Mouse (Mus musculus) liver, embryonic 16.5 days (tissue): ENCODE results near the gene Olfr1388. TPM values are rescaled to one million over a fixed set of nuclear protein-coding genes. Genes with fewer than 3 reads are reported as not detected.
"Not testable (repeated sequence)": the region's sequence is repeated elsewhere in the genome, so short reads cannot be mapped to it uniquely, and the experiment has no call there.

Experiments
- ATAC-seq: fragments of 200-750 bp; cut with Nextera tagmentation; 2 replicates; pipeline ENCODE4 v1.8.0; 2017; ENCODE audit warnings: low read depth, mild to moderate bottlenecking, moderate number of reproducible peaks, moderate library complexity
- H3K27ac ChIP-seq: fragments of 300-500 bp; sonication (generic); 2 replicates; pipeline ENCODE4 v1.5.1; 2014; ENCODE audit warnings: mild to moderate bottlenecking, low read length
- H3K27me3 ChIP-seq: fragments of 300-500 bp; sonication (generic); 2 replicates; pipeline ENCODE4 v1.6.1; 2014; ENCODE audit warnings: low read depth, low read length, mixed read lengths; ENCODE audit not compliant: control insufficient read depth, insufficient read depth
- H3K36me3 ChIP-seq: fragments of 300-500 bp; sonication (generic); 2 replicates; pipeline ENCODE4 v1.6.1; 2014; ENCODE audit warnings: mild to moderate bottlenecking; ENCODE audit not compliant: control insufficient read depth, insufficient read depth
- H3K4me1 ChIP-seq: fragments of 300-500 bp; sonication (generic); 2 replicates; pipeline ENCODE4 v1.6.1; 2014; ENCODE audit warnings: low read depth, low read length, mixed read lengths; ENCODE audit not compliant: control insufficient read depth
- H3K4me2 ChIP-seq: fragments of 300-500 bp; sonication (generic); 2 replicates; pipeline ENCODE4 v1.6.1; 2014; ENCODE audit warnings: low read depth, low read length, mixed read lengths
- H3K4me3 ChIP-seq: fragments of 300-500 bp; sonication (generic); 2 replicates; pipeline ENCODE4 v1.5.1; 2014; ENCODE audit warnings: low read depth, mild to moderate bottlenecking, low read length
- H3K9ac ChIP-seq: fragments of 300-500 bp; sonication (generic); 2 replicates; pipeline ENCODE4 v1.6.1; 2014; ENCODE audit warnings: low read depth, low read length
- H3K9me3 ChIP-seq: fragments of 300-500 bp; sonication (generic); replicated peaks from 2 replicates; pipeline ENCODE4 v1.6.1; 2016; ENCODE audit warnings: low read length; ENCODE audit not compliant: control insufficient read depth
- WGBS: fragments of 180-500 bp; shearing (Covaris S2); extraction: QIAGEN DNeasy Blood & Tissue Kit; methylation state at CpG from one replicate; pipeline ENCODE4 v1.1.7; 2014; ENCODE audit not compliant: insufficient replicate concordance; 5-methylcytosine and 5-hydroxymethylcytosine counted together
- polyA plus RNA-seq: library from polyadenylated mRNA; unstranded; fragments of >200 nt; fragmentation: Nextera tagmentation; extraction: Ambion mirVana; gene quantifications from 2 replicates; pipeline ENCODE4 v1.2.1, GENCODE M21; 2015

Olfr1388 gene
- polyA plus RNA-seq, result 0.02 TPM in 1 of 2 replicates, not detected in the other

- 47% methylated on average over 3 of the region's 3 CpGs for WGBS
- Histone ChIP-seq H3K9ac (no peak within 1 kb of the TSS), H3K4me2 (no peak within 1 kb of the TSS), H3K4me3 (no peak within 1 kb of the TSS), H3K27ac (no peak within 1 kb of the TSS), H3K36me3 (no peaks in the 10 kb centered on the region), H3K4me1 (no peaks in the 10 kb centered on the region), H3K27me3 (no peaks in the 10 kb centered on the region), H3K9me3 (no peaks in the 10 kb centered on the region; the same call in 1 of the 2 replicates)
- ATAC-seq, result no peak
Measured at GRCm38 (mm10) chr11:49436411-49436810, at the start of gene Olfr1388. Gene Olfr1388, plus strand, starts transcription at chr11:49436624.

GRCm38 (mm10) chr11:49392707-49393106, 43.7 kb upstream of the Olfr1388 start:
- H3K36me3 ChIP-seq, H3K4me3 ChIP-seq, H3K4me1 ChIP-seq, H3K27me3 ChIP-seq, ATAC-seq, H3K4me2 ChIP-seq, H3K27ac ChIP-seq, H3K9ac ChIP-seq, H3K9me3 ChIP-seq: not testable (repeated sequence)
- WGBS, result 26% methylated on average over 1 of the region's 1 CpGs

DNA sequence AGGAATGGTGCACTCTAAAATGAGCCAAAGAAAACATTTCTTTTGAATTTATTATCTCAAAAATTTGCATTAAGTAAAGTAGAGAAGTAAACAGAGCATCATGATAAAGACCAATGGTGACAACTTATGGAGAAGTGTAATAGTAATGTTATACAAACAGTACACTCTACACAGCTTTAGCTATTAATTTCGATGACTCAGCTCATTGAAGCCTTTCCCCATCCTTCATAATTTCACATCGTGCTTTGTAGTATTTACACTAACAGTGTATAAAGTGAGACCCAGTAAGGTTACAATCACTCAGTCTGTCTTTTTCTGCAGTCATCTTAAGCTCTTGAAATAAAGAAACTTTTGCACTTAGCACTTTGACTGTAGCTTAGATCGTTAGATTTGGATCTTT, 29.6 kb upstream of the Olfr1388 start:
- H3K9ac ChIP-seq, result no peak overlapping the region
- no peaks in the 10 kb centered on the region for H3K36me3 ChIP-seq
- H3K27me3 ChIP-seq, result no peaks in the 10 kb centered on the region
- H3K27ac ChIP-seq, result no peak overlapping the region
- H3K4me2 ChIP-seq, result no peak overlapping the region
- no peaks in the 10 kb centered on the region for H3K4me1 ChIP-seq
- no peak overlapping the region for H3K4me3 ChIP-seq
- no peak for ATAC-seq
- 58% methylated on average over 3 of the region's 3 CpGs for WGBS
- H3K9me3 ChIP-seq, result no peaks in the 10 kb centered on the region

DNA sequence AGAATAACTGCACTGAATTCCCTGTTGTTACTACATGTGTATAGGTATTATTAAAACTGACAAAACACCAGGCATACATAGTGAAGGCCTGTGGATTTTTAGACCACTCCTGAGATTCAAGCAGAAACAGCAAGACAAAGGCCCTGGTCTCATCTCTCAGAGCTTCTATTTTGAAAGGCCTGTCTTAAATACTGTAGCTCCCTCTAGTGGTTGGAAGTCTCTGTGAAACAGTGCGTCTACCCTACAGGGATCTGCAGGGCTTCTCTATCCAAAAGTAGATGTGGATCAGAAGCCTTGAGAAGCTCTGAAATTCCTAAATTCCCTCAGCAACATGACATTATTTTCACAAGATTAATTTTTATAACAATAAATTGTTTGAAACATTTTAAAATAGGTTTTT, 25.9 kb upstream of the Olfr1388 start:
- ATAC-seq, result no peak
- Histone ChIP-seq H3K4me1 (no peaks in the 10 kb centered on the region), H3K27ac (no peak overlapping the region), H3K9me3 (no peaks in the 10 kb centered on the region), H3K4me3 (no peak overlapping the region), H3K9ac (no peak overlapping the region), H3K4me2 (no peak overlapping the region), H3K27me3 (no peaks in the 10 kb centered on the region), H3K36me3 (no peaks in the 10 kb centered on the region)
- 25% methylated on average over 1 of the region's 1 CpGs for WGBS

DNA sequence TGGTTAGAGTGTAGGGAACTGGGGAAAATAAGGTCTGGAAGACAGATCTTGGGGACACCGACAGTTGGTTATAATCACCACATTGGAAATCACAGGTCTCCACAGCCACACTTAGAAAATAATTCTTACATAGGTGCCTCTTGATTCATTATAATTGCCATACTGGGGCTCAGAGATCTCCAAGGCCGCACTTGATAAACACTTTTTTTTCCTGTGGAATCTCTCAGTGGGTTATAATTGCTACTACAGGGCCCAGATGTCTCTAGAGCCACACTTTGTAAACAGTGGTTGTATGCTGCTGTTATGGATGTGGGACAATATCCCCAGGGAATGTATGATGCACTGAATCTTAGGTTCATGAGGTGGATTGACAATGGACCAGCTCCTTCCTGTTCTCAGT, 13.7 kb upstream of the Olfr1388 start, which contains the start of gene Olfr1389:
Gene Olfr1389 (plus strand): TSS at position 301 of the 400 bp plus-strand sequence.
- 62% methylated on average over 2 of the region's 2 CpGs for WGBS
- no peak within 1 kb of the TSS for H3K27ac ChIP-seq
- no peak within 1 kb of the TSS for H3K4me2 ChIP-seq
- H3K4me1 ChIP-seq, result no peaks in the 10 kb centered on the region
- H3K9ac ChIP-seq, result no peak within 1 kb of the TSS
- H3K27me3 ChIP-seq, result no peaks in the 10 kb centered on the region
- no peak for ATAC-seq
- H3K9me3 ChIP-seq, result no peaks in the 10 kb centered on the region
- H3K36me3 ChIP-seq, result no peaks in the 10 kb centered on the region
- H3K4me3 ChIP-seq, result no peak within 1 kb of the TSS

- Histone ChIP-seq H3K9me3 (no peaks in the 10 kb centered on the region), H3K27ac (no peak overlapping the region), H3K4me2 (no peak overlapping the region), H3K4me3 (no peak overlapping the region), H3K9ac (no peak overlapping the region), H3K27me3 (no peaks in the 10 kb centered on the region), H3K36me3 (no peaks in the 10 kb centered on the region), H3K4me1 (no peaks in the 10 kb centered on the region)
- no peak for ATAC-seq
- WGBS, result 49% methylated on average over 1 of the region's 1 CpGs
Measured at GRCm38 (mm10) chr11:49425257-49425927, 11.0 kb upstream of the Olfr1388 start.

- Histone ChIP-seq H3K27ac (no peak overlapping the region), H3K9ac (no peak overlapping the region), H3K4me1 (no peaks in the 10 kb centered on the region), H3K27me3 (no peaks in the 10 kb centered on the region), H3K4me2 (no peak overlapping the region), H3K9me3 (no peaks in the 10 kb centered on the region; the same call in 1 of the 2 replicates), H3K36me3 (no peaks in the 10 kb centered on the region), H3K4me3 (no peak overlapping the region)
- ATAC-seq, result no peak
- 62% methylated on average over 2 of the region's 2 CpGs for WGBS
Measured at GRCm38 (mm10) chr11:49429641-49430040, 6.8 kb upstream of the Olfr1388 start.

- Histone ChIP-seq H3K4me3 (no peak within 1 kb of the TSS), H3K4me2 (no peak within 1 kb of the TSS), H3K27me3 (no peaks in the 10 kb centered on the region), H3K9ac (no peak within 1 kb of the TSS), H3K9me3 (no peaks in the 10 kb centered on the region), H3K27ac (no peak within 1 kb of the TSS), H3K4me1 (no peaks in the 10 kb centered on the region), H3K36me3 (no peaks in the 10 kb centered on the region)
- ATAC-seq, result no peak
- WGBS, result 34% methylated on average over 1 of the region's 1 CpGs
Measured at GRCm38 (mm10) chr11:49455043-49455442, 18.6 kb downstream of the Olfr1388 start, which contains the start of gene Olfr1387. Gene Olfr1387, plus strand, starts transcription at chr11:49455343.

DNA sequence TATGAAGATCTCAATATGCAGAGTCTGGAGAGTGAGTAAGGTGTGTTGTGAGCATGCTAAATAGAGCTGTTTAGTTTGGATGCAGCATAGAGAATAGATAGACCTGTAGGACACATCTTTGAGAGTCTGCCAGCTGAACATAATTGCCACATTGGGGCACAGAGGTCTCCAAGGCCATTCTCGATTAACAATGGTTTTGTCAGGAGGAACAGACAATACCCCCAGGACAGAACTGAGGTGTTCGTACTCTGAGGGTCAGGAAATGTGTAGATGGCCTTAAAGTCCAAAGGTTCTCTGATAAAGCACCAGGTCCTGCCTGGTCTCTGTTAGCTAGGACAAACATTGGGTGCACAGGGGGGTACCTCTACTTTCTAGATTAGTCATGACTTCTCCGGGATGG, 28.3 kb downstream of the Olfr1388 start, which contains the start of gene Olfr1386:
Gene Olfr1386 (plus strand): TSS at position 301 of the 400 bp plus-strand sequence.
- H3K4me1 ChIP-seq, H3K36me3 ChIP-seq, H3K9me3 ChIP-seq, H3K27me3 ChIP-seq, H3K27ac ChIP-seq, ATAC-seq, H3K9ac ChIP-seq, H3K4me3 ChIP-seq, H3K4me2 ChIP-seq: not testable (repeated sequence)
- WGBS, result 55% methylated on average over 2 of the region's 3 CpGs
